Mouse (Mus musculus) left cerebral cortex, postnatal 4 days (tissue): ENCODE measurements at regions not wholly inside any gene's neighbourhood (a gene's known extent, or its start where the extent isn't known, plus 50 kb on each side); places are given as distances from the start of the nearest gene placed in this dataset.
A peak's percentile ranks its signal among the peaks of the same experiment; 100 is the strongest.

Experiments used
- DNase-seq: peaks from one replicate; pipeline ENCODE4 v3.0.0-alpha.2; 2022
- intact Hi-C: fragments of 180-260 bp; cut with DNase I; formaldehyde crosslinking; loops from one replicate; pipeline ENCODE4 v1.15.1; 2025

GRCm38 (mm10) chr9:93098008-93098581 is 556.1 kb downstream of the Plod2 start:
- DNase-seq, result no peak
- intact Hi-C loops, result no loop called here

- intact Hi-C loops, result no loop called here
- no peak for DNase-seq
These were observed 588.5 kb downstream of the Plod2 start for GRCm38 (mm10) chr9:93130561-93130960.

- intact Hi-C loops, result no loop called here
- DNase-seq, result no peak
These were observed 589.7 kb downstream of the Plod2 start for GRCm38 (mm10) chr9:93131620-93132200.

- DNase-seq, result no peak
These were observed 594.3 kb downstream of the Plod2 start for GRCm38 (mm10) chr9:93136349-93136748.

GRCm38 (mm10) chr9:93170071-93170470 is 628.0 kb downstream of the Plod2 start:
- intact Hi-C loops, result no loop called here
- DNase-seq, result no peak

More at GRCm38 (mm10) chr9:93136349-93136748, 594.3 kb downstream of the Plod2 start:
- intact Hi-C loops, result no loop called here

- intact Hi-C loops, result no loop called here
- no peak for DNase-seq
These were observed 644.6 kb downstream of the Plod2 start for GRCm38 (mm10) chr9:93186638-93187037.

GRCm38 (mm10) chr9:93232562-93232961 is 690.5 kb downstream of the Plod2 start:
- no peak for DNase-seq
- intact Hi-C loops, result no loop called here

- intact Hi-C loops, result no loop called here
- no peak for DNase-seq
These were observed 710.1 kb downstream of the Plod2 start for GRCm38 (mm10) chr9:93252146-93252545.

- intact Hi-C loops, result no loop called here
- no peak for DNase-seq
These were observed 755.3 kb downstream of the Plod2 start for GRCm38 (mm10) chr9:93297332-93297731.

- intact Hi-C loops, result no loop called here
- no peak for DNase-seq
These were observed 764.7 kb downstream of the Plod2 start for GRCm38 (mm10) chr9:93306753-93307152.

- intact Hi-C loops, result no loop called here
- peak; percentile 43 for DNase-seq
These were observed 787.1 kb downstream of the Plod2 start for GRCm38 (mm10) chr9:93328997-93329682.
